Mouse (Mus musculus) forebrain, postnatal 0 days (tissue): ENCODE measurements at regions not wholly inside any gene's neighbourhood (a gene's known extent, or its start where the extent isn't known, plus 50 kb on each side); places are given as distances from the start of the nearest gene placed in this dataset.

Experiments
- ATAC-seq: fragments of 200-750 bp; cut with Nextera tagmentation; 2 replicates; pipeline ENCODE4 v1.8.0; 2017; ENCODE audit warnings: mild to moderate bottlenecking, moderate library complexity
- DNase-seq: peaks from one replicate; pipeline ENCODE4 v3.0.0-alpha.2; 2015
- H3K27ac ChIP-seq: fragments of 300-500 bp; sonication (generic); 2 replicates; pipeline ENCODE4 v1.5.1; 2014; ENCODE audit warnings: low read depth, mild to moderate bottlenecking, antibody characterized with exemption, low read length, moderate library complexity, mixed read lengths
- H3K27me3 ChIP-seq: fragments of 300-500 bp; sonication (generic); 2 replicates; pipeline ENCODE4 v1.6.1; 2014; ENCODE audit warnings: mild to moderate bottlenecking, low read length, mixed read lengths; ENCODE audit not compliant: insufficient read depth
- H3K36me3 ChIP-seq: fragments of 300-500 bp; sonication (generic); 2 replicates; pipeline ENCODE4 v1.6.1; 2014; ENCODE audit warnings: mild to moderate bottlenecking, moderate library complexity; ENCODE audit not compliant: insufficient read depth
- H3K4me1 ChIP-seq: fragments of 300-500 bp; sonication (generic); 2 replicates; pipeline ENCODE4 v1.6.1; 2014; ENCODE audit warnings: antibody characterized with exemption; ENCODE audit not compliant: insufficient read depth
- H3K4me2 ChIP-seq: fragments of 300-500 bp; sonication (generic); 2 replicates; pipeline ENCODE4 v1.6.1; 2014; ENCODE audit warnings: low read depth, mild to moderate bottlenecking, moderate library complexity
- H3K4me3 ChIP-seq: fragments of 300-500 bp; sonication (generic); 2 replicates; pipeline ENCODE4 v1.5.1; 2014; ENCODE audit warnings: low read depth, low read length, mixed read lengths
- H3K9ac ChIP-seq: fragments of 300-500 bp; sonication (generic); 2 replicates; pipeline ENCODE4 v1.6.1; 2014; ENCODE audit warnings: mild to moderate bottlenecking
- H3K9me3 ChIP-seq: fragments of 300-500 bp; sonication (generic); 2 replicates; pipeline ENCODE4 v1.6.1; 2016; ENCODE audit warnings: low read length
- CTCF ChIP-seq: sonication (generic); IDR thresholded peaks from 2 replicates; pipeline ENCODE4 v1.5.1; 2016; ENCODE audit warnings: antibody characterized with exemption, control low read depth, low read depth
- WGBS: fragments of 180-500 bp; shearing (Covaris S2); extraction: QIAGEN DNeasy Blood & Tissue Kit; methylation state at CpG from one replicate; pipeline ENCODE4 v1.1.7; 2014; 5-methylcytosine and 5-hydroxymethylcytosine counted together
- microRNA-seq, 2 experiments: library from miRNA; unstranded; fragments of <30 nt; microRNA quantifications; one replicate each; pipeline ENCODE4; 2016

DNA sequence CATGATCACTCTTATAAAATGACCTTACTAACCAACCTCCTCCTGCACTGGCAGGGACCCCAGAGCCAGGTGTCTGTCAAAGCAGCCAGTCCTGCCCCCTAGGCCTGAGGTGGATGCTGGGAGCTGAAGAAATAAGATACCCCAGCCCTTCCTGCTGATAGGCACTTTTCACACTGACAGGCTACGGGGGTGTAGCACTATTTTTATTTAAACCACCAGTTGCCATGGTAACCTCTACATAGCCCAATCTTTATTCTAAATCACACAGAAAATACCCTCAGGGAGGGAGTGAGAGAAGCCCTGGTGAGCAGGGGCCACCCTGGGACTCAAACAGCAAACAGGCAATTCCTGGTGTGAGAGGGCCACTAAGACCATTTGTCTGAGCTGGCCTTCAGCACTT lies 51.4 kb upstream of the Topaz1 start:
- no peaks in the 10 kb centered on the region for H3K36me3 ChIP-seq
- 6% methylated on average over 1 of the region's 1 CpGs for WGBS
- peak; percentile 82 for ATAC-seq
- H3K4me1 ChIP-seq, result peaks cover 9% of the 10 kb centered on the region; the same call in 1 of the 2 replicates
- H3K27ac ChIP-seq, result peak overlapping the region; percentile 35; the same call in 1 of the 2 replicates
- TF ChIP-seq CTCF, result no peak
- no peaks in the 10 kb centered on the region for H3K27me3 ChIP-seq
- H3K4me2 ChIP-seq, result no peak overlapping the region
- H3K9me3 ChIP-seq, result no peaks in the 10 kb centered on the region
- peak; percentile 53 for DNase-seq
- no peak overlapping the region for H3K4me3 ChIP-seq
- no peak overlapping the region for H3K9ac ChIP-seq

Small RNAs in the stretch of these regions (microRNA-seq; reads per million reads assigned to microRNA genes)
- gene Mir138-1, result 846 to 1,567 reads per million in 2 experiments
